Mouse (Mus musculus): ENCODE results near the gene Olfr1412.

- no peak for TF ChIP-seq CTCF (IDR thresholded peaks at IDR 0.05; ENCODE audit: low read depth, low read length)
- no peak for TF ChIP-seq GATA1 (IDR thresholded peaks at IDR 0.05; ENCODE audit: borderline replicate concordance, low read length)
- no peak for TF ChIP-seq POLR2AphosphoS5 (IDR thresholded peaks at IDR 0.05; ENCODE audit: insufficient replicate concordance, low read depth, low read length)
- no peak for TF ChIP-seq GATA2 (IDR thresholded peaks at IDR 0.05; ENCODE audit: borderline replicate concordance, low read depth, low read length)
- no peak for TF ChIP-seq TAL1 (conservative IDR thresholded peaks at IDR 0.05; ENCODE audit: low read depth, low read length)
Observed at GRCm38 (mm10) chr1:92638181-92638580, 52.6 kb downstream of the Olfr1412 start.

All from G1E (cell line).